Comparison of ENCODE assay signal across 17 mouse cellular contexts in genomic region chr6:94944196-94944595, GRCm38 (mm10).
DNase-seq lines count a peak whose midpoint lies in the region; ATAC-seq and TF ChIP-seq lines count a peak whose summit lies in the region.
"Had no signal": no experiment of that assay in that cellular context is flagged by ENCODE, and none has a peak within 500 bp of the region (broad histone marks: within the 10 kb centered on the region; RNA-seq: fewer than 3 reads in every experiment).

No protein-coding gene starts in this region.

- no peaks in the 10 kb centered on the region for H3K36me3 ChIP-seq in hindbrain, postnatal 0 days (ENCODE audit: insufficient read depth, low read length)
- no peaks in the 10 kb centered on the region for H3K36me3 ChIP-seq in hindbrain, embryonic 13.5 days
- H3K36me3 ChIP-seq in stomach, embryonic 14.5 days (ENCODE audit: control insufficient read depth, insufficient read depth, low read length), result no peaks in the 10 kb centered on the region
- no peaks in the 10 kb centered on the region for H3K36me3 ChIP-seq in stomach, postnatal 0 days (ENCODE audit: control insufficient read depth, insufficient read depth, low read length)
- no peaks in the 10 kb centered on the region for H3K36me3 ChIP-seq in heart, embryonic 11.5 days (ENCODE audit: control insufficient read depth, insufficient read depth, low read length)
- no peaks in the 10 kb centered on the region for H3K36me3 ChIP-seq in midbrain, embryonic 16.5 days (ENCODE audit: control insufficient read depth, insufficient read depth, low read length)
- H3K36me3 ChIP-seq: embryonic facial prominence, embryonic 15.5 days; forebrain, embryonic 15.5 days; hindbrain, embryonic 15.5 days had no signal

- ATAC-seq in hindbrain, postnatal 0 days, result no peak
- no peak for ATAC-seq in hindbrain, embryonic 13.5 days (ENCODE audit: low FRiP score)
- ATAC-seq in stomach, embryonic 14.5 days (ENCODE audit: insufficient number of reproducible peaks, insufficient read depth, low FRiP score, low read depth), result peak; percentile 84; the same call in 1 of the 2 replicates
- ATAC-seq in stomach, postnatal 0 days (ENCODE audit: low FRiP score, low TSS enrichment), result no peak; the same call in 1 of the 2 replicates
- no peak for ATAC-seq in heart, embryonic 11.5 days (replicated peaks; ENCODE audit: insufficient number of reproducible peaks, low FRiP score, low TSS enrichment)
- ATAC-seq in midbrain, embryonic 16.5 days, result no peak
- ATAC-seq: CD4-positive, CD25-positive, alpha-beta regulatory T cell, adult 4 months; forebrain, embryonic 15.5 days had no signal

- 48% methylated on average over 4 of the region's 4 CpGs for WGBS in hindbrain, postnatal 0 days
- WGBS in hindbrain, embryonic 13.5 days, result 48% methylated on average over 4 of the region's 4 CpGs
- 10% methylated on average over 4 of the region's 4 CpGs for WGBS in stomach, embryonic 14.5 days
- 23% methylated on average over 4 of the region's 4 CpGs for WGBS in stomach, postnatal 0 days
- WGBS in heart, embryonic 11.5 days (ENCODE audit: insufficient replicate concordance), result 61% methylated on average over 4 of the region's 4 CpGs
- 72% methylated on average over 4 of the region's 4 CpGs for WGBS in midbrain, embryonic 16.5 days

- H3K4me2 ChIP-seq in hindbrain, postnatal 0 days (ENCODE audit: low read depth, low read length), result no peak overlapping the region
- H3K4me2 ChIP-seq in hindbrain, embryonic 13.5 days, result no peak overlapping the region
- no peak overlapping the region for H3K4me2 ChIP-seq in stomach, embryonic 14.5 days (replicated peaks; ENCODE audit: low read depth, low read length)
- no peak overlapping the region for H3K4me2 ChIP-seq in stomach, postnatal 0 days (replicated peaks; ENCODE audit: low read depth)
- no peak overlapping the region for H3K4me2 ChIP-seq in heart, embryonic 11.5 days
- no peak overlapping the region for H3K4me2 ChIP-seq in midbrain, embryonic 16.5 days (ENCODE audit: low read length)
- H3K4me2 ChIP-seq: embryonic facial prominence, embryonic 15.5 days; forebrain, embryonic 15.5 days; hindbrain, embryonic 15.5 days had no signal

- no peak overlapping the region for H3K27ac ChIP-seq in hindbrain, postnatal 0 days
- H3K27ac ChIP-seq in hindbrain, embryonic 13.5 days, result no peak overlapping the region
- no peak overlapping the region for H3K27ac ChIP-seq in stomach, embryonic 14.5 days (ENCODE audit: low read length)
- H3K27ac ChIP-seq in stomach, postnatal 0 days (replicated peaks), result no peak overlapping the region
- H3K27ac ChIP-seq in heart, embryonic 11.5 days (ENCODE audit: low read depth, low read length), result no peak overlapping the region
- no peak overlapping the region for H3K27ac ChIP-seq in midbrain, embryonic 16.5 days (ENCODE audit: low read length)
- H3K27ac ChIP-seq: embryonic facial prominence, embryonic 15.5 days; forebrain, embryonic 15.5 days; hindbrain, embryonic 15.5 days had no signal

- H3K4me3 ChIP-seq in hindbrain, postnatal 0 days (ENCODE audit: low read length), result no peak overlapping the region
- no peak overlapping the region for H3K4me3 ChIP-seq in hindbrain, embryonic 13.5 days
- no peak overlapping the region for H3K4me3 ChIP-seq in stomach, embryonic 14.5 days (ENCODE audit: low read depth, low read length)
- no peak overlapping the region for H3K4me3 ChIP-seq in stomach, postnatal 0 days (ENCODE audit: low read depth, low read length)
- no peak overlapping the region for H3K4me3 ChIP-seq in heart, embryonic 11.5 days (ENCODE audit: low read depth, low read length)
- no peak overlapping the region for H3K4me3 ChIP-seq in midbrain, embryonic 16.5 days (ENCODE audit: low read depth, low read length)
- H3K4me3 ChIP-seq: embryonic facial prominence, embryonic 15.5 days; forebrain, embryonic 15.5 days; hindbrain, embryonic 15.5 days had no signal

- no peak overlapping the region for H3K9ac ChIP-seq in hindbrain, postnatal 0 days (replicated peaks; ENCODE audit: low read length)
- H3K9ac ChIP-seq in hindbrain, embryonic 13.5 days, result no peak overlapping the region
- H3K9ac ChIP-seq in stomach, embryonic 14.5 days (replicated peaks; ENCODE audit: low read depth, low read length), result no peak overlapping the region
- no peak overlapping the region for H3K9ac ChIP-seq in stomach, postnatal 0 days (ENCODE audit: low read length)
- no peak overlapping the region for H3K9ac ChIP-seq in heart, embryonic 11.5 days (ENCODE audit: low read depth, low read length)
- H3K9ac ChIP-seq in midbrain, embryonic 16.5 days (ENCODE audit: low read depth, low read length), result no peak overlapping the region
- H3K9ac ChIP-seq: embryonic facial prominence, embryonic 15.5 days; forebrain, embryonic 15.5 days; hindbrain, embryonic 15.5 days had no signal

- TF ChIP-seq EP300 in stomach, postnatal 0 days (optimal IDR thresholded peaks at IDR 0.05), result no peak

- H3K9me3 ChIP-seq in hindbrain, postnatal 0 days (ENCODE audit: low read length), result no peaks in the 10 kb centered on the region
- no peaks in the 10 kb centered on the region for H3K9me3 ChIP-seq in hindbrain, embryonic 13.5 days
- H3K9me3 ChIP-seq in stomach, embryonic 14.5 days (ENCODE audit: control insufficient read depth, low read depth, low read length), result no peaks in the 10 kb centered on the region
- H3K9me3 ChIP-seq in stomach, postnatal 0 days (ENCODE audit: control insufficient read depth, low read length), result no peaks in the 10 kb centered on the region
- H3K9me3 ChIP-seq in heart, embryonic 11.5 days (replicated peaks; ENCODE audit: control insufficient read depth, low read length), result no peaks in the 10 kb centered on the region
- H3K9me3 ChIP-seq in midbrain, embryonic 16.5 days (replicated peaks; ENCODE audit: control insufficient read depth, low read length, poor library complexity, severe bottlenecking), result no peaks in the 10 kb centered on the region
- H3K9me3 ChIP-seq: embryonic facial prominence, embryonic 15.5 days; forebrain, embryonic 15.5 days; hindbrain, embryonic 15.5 days had no signal

- no peaks in the 10 kb centered on the region for H3K27me3 ChIP-seq in hindbrain, postnatal 0 days (ENCODE audit: insufficient read depth, low read length)
- H3K27me3 ChIP-seq in hindbrain, embryonic 13.5 days, result no peaks in the 10 kb centered on the region
- H3K27me3 ChIP-seq in stomach, embryonic 14.5 days (ENCODE audit: control insufficient read depth, insufficient read depth, low read length), result no peaks in the 10 kb centered on the region
- no peaks in the 10 kb centered on the region for H3K27me3 ChIP-seq in stomach, postnatal 0 days (ENCODE audit: control insufficient read depth, insufficient read depth, low read length)
- no peaks in the 10 kb centered on the region for H3K27me3 ChIP-seq in heart, embryonic 11.5 days (ENCODE audit: control insufficient read depth, insufficient read depth, low read length)
- H3K27me3 ChIP-seq in midbrain, embryonic 16.5 days (ENCODE audit: control insufficient read depth, insufficient read depth, low read depth, low read length), result no peaks in the 10 kb centered on the region
- H3K27me3 ChIP-seq: embryonic facial prominence, embryonic 15.5 days; forebrain, embryonic 15.5 days; hindbrain, embryonic 15.5 days had no signal

- DNase-seq in hindbrain, postnatal 0 days (ENCODE audit: low spot score), result peak; percentile 6
- no peak for DNase-seq in stomach, postnatal 0 days (ENCODE audit: low spot score)
- peak; percentile 81 for DNase-seq in fat pad, adult 2 months (ENCODE audit: extremely low read depth, low read depth, low spot score)
- no peak for DNase-seq in right cerebral cortex, postnatal 14 days
- DNase-seq: cerebellum, adult 8-10 months; gastrocnemius, postnatal 36 days; kidney, postnatal 14 days; lung, postnatal 4 days; midbrain, embryonic 14.5 days had no signal

- H3K4me1 ChIP-seq in hindbrain, postnatal 0 days (ENCODE audit: insufficient read depth, low read length), result no peaks in the 10 kb centered on the region
- peaks cover 7% of the 10 kb centered on the region for H3K4me1 ChIP-seq in hindbrain, embryonic 13.5 days (replicated peaks)
- H3K4me1 ChIP-seq in stomach, embryonic 14.5 days (ENCODE audit: control insufficient read depth, insufficient read depth, low read length), result peaks cover 15% of the 10 kb centered on the region; the same call in 1 of the 2 replicates
- peaks cover 3% of the 10 kb centered on the region; the same call in 1 of the 2 replicates for H3K4me1 ChIP-seq in stomach, postnatal 0 days (replicated peaks; ENCODE audit: control insufficient read depth, insufficient read depth)
- H3K4me1 ChIP-seq in heart, embryonic 11.5 days (ENCODE audit: control insufficient read depth, insufficient read depth, low read length), result no peaks in the 10 kb centered on the region
- no peaks in the 10 kb centered on the region for H3K4me1 ChIP-seq in midbrain, embryonic 16.5 days (ENCODE audit: control insufficient read depth, insufficient read depth, low read length)
- H3K4me1 ChIP-seq: forebrain, embryonic 15.5 days; hindbrain, embryonic 15.5 days had no signal

- no peak for TF ChIP-seq CTCF in hindbrain, postnatal 0 days (IDR thresholded peaks at IDR 0.05; ENCODE audit: low read depth)
- TF ChIP-seq CTCF in stomach, postnatal 0 days (IDR thresholded peaks at IDR 0.05; ENCODE audit: low read depth), result no peak

Comparison
In these comparisons a context has a peak if more than half of its experiments do, and no peak if none do; other contexts are left out.
1. DNase-seq: peak in hindbrain, postnatal 0 days (single experiment) and fat pad, adult 2 months (single experiment); none in stomach, postnatal 0 days (single experiment) and right cerebral cortex, postnatal 14 days (single experiment).